Mouse (Mus musculus) mesoderm, embryonic 11.5 days (tissue): ENCODE measurements at regions not wholly inside any gene's neighbourhood (a gene's known extent, or its start where the extent isn't known, plus 50 kb on each side); places are given as distances from the start of the nearest gene placed in this dataset.

Experiments used
- DNase-seq: peaks from one replicate; pipeline ENCODE4 v3.0.0-alpha.2; 2012; ENCODE audit warnings: low read depth, low spot score

- no peak for DNase-seq
These were observed 1789.0 kb upstream of the Gm7489 start for GRCm38 (mm10) chr15:52095629-52096190.

DNA sequence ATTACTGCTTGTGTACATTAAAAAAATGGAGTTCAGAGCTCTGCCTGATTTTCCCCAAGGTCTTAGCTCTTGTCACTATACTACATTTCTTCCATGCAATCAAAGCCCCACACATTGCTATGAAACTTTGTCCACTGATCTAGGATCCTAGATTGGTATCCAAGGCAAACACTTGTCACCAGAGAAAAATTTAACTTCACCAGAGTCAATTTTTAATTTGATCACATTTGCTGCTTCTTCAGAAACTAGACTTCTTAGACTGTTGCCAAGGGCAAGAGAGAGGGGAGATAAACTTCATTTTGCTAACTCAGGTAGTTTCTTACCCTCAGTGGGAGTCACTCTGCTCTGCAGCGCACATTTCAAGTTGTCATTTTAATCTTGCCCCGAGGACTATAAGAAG lies 1775.9 kb upstream of the Gm7489 start:
- DNase-seq = no peak

DNA sequence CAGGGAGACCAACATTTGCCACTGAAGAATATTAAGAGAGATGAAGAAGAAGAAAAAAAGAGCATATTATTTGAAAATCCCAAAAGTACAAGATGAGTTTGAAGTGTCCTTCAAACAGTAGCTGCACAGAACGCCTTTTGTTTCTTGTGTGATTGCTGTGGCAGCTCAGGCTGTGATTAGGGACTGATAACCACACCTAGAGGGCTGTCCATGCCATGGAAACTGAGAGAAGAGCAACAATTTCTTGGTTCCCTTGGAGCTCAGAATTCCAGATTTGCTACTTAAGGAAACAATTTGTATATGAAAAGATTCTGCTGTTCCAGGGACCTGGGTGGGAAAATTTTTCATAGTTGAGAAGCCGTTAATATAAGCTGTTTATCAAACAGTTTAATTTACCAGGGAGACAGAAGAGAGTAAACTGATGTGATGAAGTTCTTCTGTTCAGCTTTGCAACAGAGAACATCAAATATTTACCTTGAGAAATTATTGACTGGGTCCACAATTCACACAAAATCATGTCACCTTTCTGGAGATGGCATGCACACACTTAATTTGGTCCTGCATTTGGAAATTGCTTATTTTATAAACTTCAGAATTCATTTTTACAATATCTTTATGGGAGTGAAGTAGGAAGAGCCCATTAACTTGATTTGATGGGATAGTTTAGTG lies 1770.2 kb upstream of the Gm7489 start:
- no peak for DNase-seq

DNA sequence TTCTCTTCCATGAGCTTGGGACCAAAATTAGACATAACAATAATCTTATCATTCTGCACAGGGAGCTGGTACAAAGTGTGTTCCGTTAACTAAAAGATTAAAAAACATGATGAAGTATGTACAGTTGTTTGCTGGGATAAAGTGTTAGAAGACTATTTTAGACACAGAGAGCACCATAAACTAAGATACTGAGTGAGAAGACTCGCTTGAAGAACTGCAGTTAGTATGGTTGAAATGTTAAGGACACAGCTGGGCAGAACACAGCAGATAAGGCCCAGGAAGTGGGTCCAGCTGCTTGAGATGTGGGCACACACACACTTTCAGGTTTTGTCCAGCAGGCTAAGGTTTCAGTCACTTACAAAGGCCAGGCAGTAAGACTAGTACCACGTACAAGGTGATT lies 1748.0 kb upstream of the Gm7489 start:
- no peak for DNase-seq

- peak; percentile 43 for DNase-seq
These were observed 1731.3 kb upstream of the Gm7489 start for GRCm38 (mm10) chr15:52153421-52153820.

GRCm38 (mm10) chr15:52155784-52156183 lies 1728.9 kb upstream of the Gm7489 start:
- no peak for DNase-seq

DNA sequence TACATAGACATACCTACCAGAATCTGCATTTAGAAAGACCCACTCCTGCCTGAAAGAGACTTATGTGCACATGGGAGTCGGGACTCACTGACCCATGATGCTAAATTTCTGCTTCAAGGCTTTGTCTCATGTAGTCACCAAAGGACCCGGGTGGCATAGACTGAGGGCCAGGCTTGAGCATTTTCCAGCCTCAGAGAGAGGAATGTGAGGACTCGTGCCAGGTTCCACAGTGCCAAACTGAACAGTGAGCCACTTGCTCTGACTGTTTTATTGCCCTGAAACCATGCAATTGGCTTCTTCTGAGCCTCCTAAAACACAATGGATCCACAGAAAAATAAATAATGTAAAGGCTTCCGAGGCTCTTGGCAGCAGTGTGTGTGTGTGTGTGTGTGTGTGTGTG lies 1727.9 kb upstream of the Gm7489 start:
- DNase-seq = no peak

GRCm38 (mm10) chr15:52160181-52161088 lies 1724.3 kb upstream of the Gm7489 start:
- peak; percentile 82 for DNase-seq

DNA sequence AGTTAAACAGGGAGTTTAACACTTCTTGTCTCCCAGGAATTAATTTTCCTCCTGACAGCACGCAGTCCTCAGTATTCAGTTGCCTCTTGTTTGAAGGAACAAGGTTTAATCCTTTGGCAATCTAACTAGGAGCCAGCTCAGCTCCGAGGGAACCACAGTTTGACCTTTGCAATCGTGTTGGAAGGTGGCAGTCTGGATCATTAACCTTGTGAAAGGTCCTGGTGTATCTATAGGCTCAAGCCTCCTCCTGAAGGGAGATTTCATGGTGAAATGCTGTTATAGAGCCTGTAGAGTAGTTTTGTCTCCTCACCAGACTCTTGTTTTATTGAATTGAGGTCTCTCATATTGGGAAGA lies 1723.6 kb upstream of the Gm7489 start:
- no peak for DNase-seq

GRCm38 (mm10) chr15:52161568-52162316 lies 1723.0 kb upstream of the Gm7489 start:
- peak; percentile 52 for DNase-seq

DNA sequence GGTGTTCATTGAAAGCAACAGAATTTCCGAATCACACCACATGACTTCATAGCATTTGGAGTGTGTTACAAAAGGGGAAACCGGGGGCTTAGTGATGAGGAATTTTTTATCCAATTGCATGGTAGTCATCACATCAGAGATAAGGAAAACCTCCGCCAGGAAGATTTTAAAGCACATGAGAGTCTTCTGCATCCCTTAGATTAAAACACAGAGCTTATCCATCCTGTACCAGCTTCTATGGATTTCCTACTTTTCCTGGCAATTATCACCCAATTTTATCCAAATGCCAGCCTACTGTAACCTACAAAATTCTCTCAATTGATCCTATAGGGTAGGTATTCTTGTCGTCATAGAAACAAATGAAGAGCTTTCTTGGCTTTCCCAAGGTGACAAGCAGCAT lies 1718.6 kb upstream of the Gm7489 start:
- DNase-seq = no peak

DNA sequence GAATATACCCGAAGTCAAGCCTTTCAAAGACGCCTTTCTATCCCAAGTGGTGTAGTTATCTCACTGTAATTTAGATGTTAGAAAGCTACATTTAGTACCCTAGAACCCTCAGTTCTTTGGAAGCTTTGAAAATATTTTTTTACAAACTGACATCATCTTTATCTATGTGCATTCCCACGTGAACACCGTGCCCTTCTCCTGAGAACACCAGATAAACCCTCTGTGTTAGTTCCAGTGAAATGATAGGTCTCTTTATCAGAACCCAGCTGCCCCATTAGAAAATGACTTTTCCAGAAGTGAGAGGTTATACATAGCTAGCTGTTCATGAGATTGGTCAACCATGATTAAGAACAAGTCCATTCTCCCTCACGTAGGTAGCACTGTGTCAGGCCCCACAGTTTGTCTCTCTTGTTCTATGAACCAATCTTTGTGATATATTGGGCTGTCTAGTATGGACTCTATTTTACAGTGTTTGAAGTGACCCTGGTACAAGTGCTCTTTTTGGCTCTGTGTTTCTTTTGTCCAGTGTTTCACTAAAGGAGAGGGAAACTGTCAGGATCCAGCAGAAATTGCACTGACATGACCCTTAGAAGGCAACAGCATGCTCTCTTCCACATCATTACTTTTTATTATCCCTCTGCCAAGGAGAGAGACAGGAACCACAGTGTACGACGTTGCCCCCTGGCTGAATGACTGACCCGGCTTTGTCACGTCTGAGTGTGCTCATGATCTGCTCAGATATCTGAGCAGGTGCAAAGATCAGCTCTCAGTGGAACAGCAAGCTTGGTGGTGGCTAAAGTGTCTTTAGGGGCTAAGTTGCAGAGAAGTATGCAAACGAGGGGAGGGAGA lies 1717.9 kb upstream of the Gm7489 start:
- no peak for DNase-seq

GRCm38 (mm10) chr15:52167811-52168210 lies 1716.9 kb upstream of the Gm7489 start:
- no peak for DNase-seq

GRCm38 (mm10) chr15:52176951-52177350 lies 1707.8 kb upstream of the Gm7489 start:
- no peak for DNase-seq

GRCm38 (mm10) chr15:52178668-52179067 lies 1706.0 kb upstream of the Gm7489 start:
- no peak for DNase-seq

- DNase-seq = no peak
These were observed 1705.3 kb upstream of the Gm7489 start for GRCm38 (mm10) chr15:52179379-52179778.

DNA sequence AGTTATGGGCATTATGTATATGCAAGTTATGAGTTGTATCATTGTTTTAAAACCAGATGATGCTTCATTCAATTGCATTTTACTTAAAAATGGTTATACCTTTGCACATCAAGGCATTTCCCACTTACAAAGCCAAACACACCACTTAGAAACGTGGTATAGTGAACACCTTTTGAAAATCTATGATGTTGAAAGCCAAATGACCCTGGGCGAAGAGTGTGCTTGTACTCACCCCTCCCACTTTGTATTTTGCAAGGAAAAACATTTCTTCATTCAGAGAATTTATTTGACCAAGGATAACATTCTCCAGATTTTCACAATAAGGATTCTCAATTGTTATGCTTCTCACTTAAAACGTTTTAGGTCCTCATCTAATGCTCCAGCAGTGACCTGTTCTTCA lies 1693.5 kb upstream of the Gm7489 start:
- DNase-seq = no peak

DNA sequence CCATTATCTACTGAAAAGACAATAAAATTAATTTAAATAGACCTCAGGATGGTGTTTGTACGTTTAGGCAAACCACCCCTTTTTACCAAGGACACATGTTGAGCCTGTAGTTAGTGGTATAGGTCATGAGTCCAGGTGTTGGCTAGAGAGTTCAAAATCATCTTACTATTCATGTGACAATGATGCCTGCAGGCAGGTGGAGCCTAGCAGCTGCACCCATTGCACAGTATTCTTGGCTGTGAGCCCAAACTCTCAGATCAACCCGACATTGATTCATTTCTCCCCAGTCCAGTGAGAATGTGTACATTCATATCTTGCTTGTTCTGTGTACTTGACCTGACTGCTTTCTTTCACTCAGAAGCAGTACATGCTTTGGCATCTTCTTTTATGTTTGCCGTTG lies 1677.4 kb upstream of the Gm7489 start:
- DNase-seq = no peak

- DNase-seq = no peak
These were observed 1652.3 kb upstream of the Gm7489 start for GRCm38 (mm10) chr15:52232442-52232841.

GRCm38 (mm10) chr15:52236220-52236619 lies 1648.5 kb upstream of the Gm7489 start:
- DNase-seq = no peak

- DNase-seq = no peak
These were observed 1641.8 kb upstream of the Gm7489 start for GRCm38 (mm10) chr15:52242890-52243289.
